Mouse (Mus musculus) embryo, embryonic 11 days (tissue): ENCODE measurements at regions not wholly inside any gene's neighbourhood (a gene's known extent, or its start where the extent isn't known, plus 50 kb on each side); places are given as distances from the start of the nearest gene placed in this dataset.

Source experiments
- DNase-seq: peaks from one replicate; pipeline ENCODE4 v3.0.0-alpha.2; 2015

DNA sequence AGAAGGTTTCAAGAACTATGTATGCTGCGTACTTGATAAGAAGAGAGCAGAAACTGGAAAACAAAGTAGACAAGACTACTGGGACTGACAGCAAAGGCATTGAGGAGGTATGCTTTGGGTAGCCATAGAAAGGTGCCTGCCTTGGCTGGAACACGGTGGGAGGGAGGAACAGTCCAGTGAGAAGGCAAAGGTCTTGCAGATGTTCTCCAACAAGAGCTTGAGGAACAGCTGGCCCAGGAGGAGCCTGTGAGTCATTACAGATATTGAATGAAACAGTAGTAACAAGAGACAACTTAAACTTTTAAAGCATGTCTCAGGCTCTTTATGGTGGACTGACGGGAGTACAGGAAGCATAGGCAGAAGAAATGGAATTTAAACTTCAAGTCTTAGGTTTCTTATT, 424.9 kb upstream of the Sphkap start:
- no peak for DNase-seq

DNA sequence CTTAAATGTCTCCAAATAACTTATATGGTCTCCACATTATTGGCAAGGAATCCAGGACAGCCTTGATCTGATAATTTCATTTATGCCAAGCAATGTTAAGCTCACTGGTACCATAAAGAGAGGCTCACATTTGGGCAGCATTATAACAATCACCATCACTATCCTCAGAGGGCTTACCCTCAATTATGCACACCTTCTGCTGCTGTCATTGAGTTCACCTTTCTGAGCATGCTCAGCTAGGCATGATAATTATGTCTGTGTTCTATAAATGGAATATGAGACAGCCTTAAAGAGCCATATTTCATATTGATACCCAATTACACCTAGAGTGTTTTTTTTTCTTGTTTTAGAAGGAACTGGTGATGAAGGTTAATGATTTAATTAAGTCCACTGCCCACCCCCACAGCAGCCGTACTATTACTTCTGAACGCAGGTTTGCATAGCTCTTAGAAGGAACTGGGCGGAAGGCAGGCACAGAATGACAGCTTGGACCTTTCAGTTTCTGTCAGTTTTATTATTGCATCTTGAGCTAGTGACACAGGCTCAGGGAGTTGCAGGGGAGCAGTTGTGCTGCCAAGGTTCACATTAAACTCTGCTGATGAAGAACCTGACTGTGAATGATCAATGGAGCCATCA, 424.0 kb upstream of the Sphkap start:
- DNase-seq, result no peak

DNA sequence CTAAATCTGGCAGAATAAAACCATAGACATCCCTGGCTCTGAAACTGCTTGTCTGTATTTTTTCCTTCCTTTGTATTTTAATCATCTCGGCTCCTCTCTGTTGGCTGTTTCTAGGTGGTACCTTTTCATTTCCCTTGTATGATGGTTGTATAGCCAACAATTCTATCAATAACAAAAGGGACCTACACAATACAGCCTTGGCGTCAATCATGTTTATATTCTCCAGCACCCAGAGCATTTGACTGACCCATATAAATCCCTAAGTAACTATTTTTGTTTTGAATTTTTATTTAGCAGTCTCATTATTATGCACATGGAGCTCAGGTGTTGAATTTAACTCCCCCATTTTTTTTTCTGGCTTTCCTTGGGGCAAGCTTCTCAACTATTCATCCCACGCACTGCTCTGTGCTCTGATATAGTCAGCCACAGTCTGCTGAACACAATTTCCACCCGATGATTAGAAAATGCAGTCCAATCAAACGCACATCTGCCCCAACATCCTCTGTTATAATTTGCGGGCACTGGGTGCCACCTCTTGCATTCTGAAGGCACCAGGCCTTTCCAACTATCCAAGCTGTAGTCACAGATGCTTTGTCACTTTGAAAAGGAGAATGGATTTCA, 422.1 kb upstream of the Sphkap start:
- DNase-seq, result no peak

DNA sequence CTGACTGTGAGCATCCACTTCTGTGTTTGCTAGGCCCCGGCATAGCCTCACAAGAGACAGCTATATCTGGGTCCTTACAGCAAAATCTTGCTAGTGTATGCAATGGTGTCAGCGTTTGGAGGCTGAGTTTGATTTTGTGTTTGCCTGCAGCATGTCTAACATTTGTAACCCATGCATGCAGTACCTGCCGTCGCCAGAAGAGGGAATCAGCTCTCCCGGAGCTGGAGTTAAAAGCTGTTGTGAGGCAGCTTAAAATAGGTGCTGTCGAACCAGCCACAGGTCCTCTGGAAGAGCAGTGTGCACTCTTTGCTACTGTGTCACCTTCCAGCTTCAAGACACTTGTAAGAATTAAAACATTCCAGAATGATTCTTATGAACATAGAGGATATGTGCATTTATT, 403.2 kb upstream of the Sphkap start:
- peak; percentile 37 for DNase-seq

DNA sequence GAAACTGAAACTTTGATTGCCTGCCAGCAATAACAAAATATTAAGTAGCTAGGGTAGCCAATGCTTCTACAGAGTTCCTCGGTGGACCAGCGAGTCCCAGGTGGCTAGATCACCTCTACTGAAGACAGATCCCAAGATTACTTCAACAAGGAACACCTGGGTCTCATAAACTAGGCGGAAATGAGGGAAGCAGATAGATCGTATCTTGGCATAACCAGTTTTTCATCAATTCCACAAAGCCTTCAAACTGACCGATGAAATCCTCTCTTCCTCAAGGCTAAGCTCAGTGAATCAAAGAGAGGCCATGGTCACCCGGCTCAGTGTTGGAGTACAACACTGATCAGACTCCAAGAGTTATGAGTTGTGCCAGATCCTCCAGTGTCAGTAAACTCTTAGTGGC, 400.4 kb upstream of the Sphkap start:
- DNase-seq, result no peak

DNA sequence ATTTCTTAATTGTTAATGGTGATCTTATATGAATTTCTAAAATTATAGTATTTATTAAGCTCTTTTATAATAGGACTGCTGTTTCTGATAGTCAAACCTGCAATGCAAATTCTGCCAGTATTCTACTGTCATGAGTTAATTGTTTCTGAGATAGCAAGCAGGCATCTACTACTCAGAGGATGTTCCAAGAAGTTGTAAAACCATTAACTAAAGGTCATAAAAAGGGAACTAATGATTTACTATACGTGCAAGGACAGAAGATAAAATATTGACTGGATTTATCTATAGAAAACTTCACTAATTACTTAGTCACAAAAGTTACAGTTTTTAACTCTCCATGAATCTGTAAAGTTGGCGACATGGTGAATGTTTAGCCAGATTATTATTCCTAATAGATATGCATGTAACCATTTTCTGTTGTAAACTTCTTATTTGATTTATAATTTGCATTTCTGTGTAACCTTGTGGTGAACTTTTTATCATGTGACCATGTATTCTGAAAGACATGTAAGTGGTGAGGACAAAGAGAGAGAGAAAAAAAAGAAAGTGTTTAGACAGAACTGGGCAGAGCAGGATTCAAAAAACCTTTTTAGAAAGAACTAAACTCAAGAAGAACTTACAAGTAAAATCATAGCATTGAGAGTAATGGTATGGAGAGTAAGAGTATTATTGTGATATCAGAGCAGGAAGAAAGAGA, 395.5 kb upstream of the Sphkap start:
- DNase-seq, result no peak

DNA sequence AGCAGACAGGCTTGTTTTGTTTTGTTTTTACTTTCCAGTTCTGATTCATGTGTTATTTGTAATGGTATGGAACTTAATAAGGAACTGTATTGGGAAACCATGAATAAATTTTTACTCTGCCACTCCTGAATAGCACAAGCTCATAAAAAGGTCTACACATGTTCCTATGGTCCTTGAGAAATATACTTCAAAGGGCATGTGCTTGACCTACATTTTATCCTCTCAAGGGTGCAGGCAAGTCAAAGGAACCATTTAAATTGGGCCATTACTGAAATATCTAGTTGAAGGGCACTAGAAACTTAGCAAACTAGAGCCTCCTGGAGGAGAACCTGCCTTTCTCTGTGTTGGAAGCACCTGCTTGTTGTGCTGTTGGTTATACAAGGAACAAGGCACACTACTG, 393.8 kb upstream of the Sphkap start:
- DNase-seq, result no peak

DNA sequence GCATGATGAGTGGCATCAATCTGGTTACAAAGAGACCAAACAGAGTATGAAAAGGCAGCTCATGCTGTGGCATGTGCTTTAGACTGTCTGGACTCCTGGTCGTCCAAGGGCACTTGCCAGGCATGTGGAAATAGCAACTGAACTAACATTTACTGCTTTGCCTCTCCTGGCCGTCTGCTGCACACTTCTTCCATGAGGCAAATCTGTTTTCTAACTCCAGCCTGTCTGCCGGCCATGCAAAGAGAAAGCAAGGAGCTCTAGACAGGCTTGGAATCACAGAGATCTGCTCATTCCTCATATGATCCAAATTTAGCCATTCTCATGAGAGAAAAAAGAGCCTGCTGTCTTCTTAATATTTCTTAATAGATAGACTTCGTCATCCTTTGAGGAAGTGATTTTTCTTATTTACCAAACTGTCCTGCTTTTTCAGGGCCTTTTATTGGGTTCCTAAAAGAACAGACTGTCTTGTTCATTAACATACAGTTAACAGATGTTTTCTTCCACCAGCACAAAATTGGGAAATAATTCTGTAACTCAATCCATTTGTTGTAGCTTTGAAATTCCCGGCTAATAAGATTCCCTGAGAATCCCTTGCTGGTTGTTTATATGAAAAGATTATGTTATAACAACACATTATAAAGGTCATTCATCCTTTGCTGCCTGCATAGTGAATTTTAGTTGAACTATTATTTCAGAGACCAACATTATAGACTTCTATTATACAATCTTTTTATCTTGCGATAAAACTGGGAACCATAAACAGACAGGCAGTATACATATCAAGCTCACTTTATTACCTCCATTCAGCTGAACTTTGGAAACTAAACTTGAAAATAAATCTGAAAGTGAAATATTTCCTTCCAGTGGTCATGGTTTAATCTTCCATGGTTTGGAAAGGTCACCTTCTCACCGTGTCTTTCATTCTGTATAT, 389.2 kb upstream of the Sphkap start:
- DNase-seq, result peak; percentile 1

DNA sequence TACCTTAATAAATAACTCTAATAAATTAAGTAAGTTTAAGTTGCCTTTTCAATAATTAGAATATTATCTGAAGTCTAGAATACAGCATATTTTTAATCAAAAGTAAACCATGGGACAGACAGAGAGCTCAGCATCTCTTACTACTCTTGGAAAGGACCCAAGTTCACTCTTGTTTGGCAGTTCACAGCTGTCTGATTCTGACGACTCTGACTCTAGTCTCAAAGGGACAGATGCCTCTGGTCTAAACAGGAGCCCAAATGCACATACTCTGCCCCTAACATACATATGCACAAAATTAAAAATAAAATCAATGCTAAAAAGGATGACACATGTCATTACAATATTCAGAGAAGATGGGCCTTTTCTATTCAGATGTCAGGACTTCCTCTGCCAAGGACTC, 369.2 kb upstream of the Sphkap start:
- DNase-seq, result no peak

DNA sequence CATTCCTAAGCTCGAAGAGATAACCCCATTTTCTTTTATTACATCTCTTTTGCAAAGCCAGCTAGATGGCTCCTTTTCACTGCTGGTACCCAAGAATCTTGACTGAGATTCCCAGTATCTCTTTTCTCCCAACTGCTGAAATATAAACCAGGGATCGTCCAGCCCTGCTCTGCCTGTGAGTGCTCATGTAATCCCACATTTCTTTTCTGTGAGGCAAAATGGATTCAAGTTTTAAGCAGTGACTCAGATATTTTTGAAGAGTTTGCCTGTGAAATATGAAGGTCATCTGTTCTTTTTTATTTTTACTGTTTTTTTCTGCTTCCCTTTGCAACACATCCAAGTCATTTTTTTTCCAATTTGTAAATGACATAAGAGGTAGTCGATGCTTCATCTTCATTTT, 363.2 kb upstream of the Sphkap start:
- DNase-seq, result no peak

DNA sequence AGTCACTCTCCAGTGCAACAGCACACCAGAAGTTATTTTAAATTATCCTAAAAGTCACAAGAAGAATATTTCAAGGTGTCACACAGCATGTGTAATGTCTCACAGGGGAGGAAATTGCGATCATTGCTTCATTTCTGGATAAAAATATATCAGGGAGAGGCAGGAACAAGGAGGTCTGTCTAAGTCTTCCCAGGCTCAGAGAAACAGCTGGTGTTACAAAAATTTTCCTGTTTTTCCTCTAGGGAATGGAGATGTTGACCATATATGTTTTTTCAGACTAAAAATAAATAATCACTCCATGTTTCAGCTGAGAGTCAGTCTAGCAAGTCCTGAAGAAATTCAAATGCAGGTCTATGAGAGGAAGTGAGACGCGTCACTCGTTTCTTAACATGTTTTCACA, 353.5 kb upstream of the Sphkap start:
- DNase-seq, result no peak

DNA sequence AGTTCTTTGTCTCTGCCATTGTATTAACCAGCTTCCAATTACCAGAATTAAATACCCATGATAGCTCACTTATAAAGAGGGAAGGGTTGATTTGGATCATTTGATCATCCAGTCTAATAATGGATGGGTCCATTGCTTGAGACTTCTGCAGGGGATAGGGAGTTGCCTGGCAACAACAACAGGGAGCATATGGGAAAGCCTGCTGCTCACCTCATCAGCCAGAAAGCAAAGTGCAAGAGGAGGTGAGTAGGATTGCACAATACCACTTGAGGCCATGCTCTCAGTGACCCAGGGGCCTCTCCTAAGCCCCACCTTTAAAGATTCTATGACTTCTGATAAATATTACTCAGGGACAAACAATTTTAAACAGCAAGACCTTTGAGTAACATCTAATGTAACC, 348.9 kb upstream of the Sphkap start:
- DNase-seq, result no peak

DNA sequence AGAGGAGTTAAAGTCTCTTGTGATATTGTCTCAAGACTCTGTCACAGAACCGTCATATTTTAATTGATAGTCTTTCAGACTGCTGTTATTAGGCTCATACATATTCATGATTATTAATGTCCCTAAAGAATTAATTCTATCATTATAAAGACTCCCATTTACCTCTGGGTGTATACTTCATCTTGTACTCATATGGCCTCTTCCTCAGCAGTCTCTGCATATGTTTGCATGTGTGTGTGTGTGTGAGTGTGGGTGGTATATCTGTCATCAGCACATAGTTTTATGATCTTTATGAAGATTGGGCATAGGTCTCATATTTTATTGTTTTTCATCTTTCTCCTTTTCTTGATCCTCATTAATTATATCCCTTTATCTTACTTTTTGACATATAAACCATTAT, 347.3 kb upstream of the Sphkap start:
- DNase-seq, result no peak

DNA sequence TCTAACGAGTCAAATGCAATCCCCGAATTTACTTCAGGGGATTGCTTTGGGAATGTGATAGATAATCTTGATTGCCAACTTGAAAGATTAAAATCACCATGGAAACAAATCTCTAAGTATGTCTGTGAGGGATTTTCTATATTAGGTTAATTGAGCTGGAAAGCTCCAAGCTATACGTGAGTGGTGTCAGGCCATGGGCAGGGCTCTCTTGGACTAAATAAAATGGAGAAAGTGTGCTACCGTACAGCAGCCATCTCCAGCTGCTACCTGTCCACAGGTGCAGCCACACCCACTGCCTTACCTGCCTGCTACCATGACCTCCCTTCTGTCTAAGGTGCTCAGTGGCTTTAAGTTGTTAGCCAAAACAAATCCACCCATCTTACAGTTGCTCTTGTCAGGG, 345.0 kb upstream of the Sphkap start:
- DNase-seq, result no peak

DNA sequence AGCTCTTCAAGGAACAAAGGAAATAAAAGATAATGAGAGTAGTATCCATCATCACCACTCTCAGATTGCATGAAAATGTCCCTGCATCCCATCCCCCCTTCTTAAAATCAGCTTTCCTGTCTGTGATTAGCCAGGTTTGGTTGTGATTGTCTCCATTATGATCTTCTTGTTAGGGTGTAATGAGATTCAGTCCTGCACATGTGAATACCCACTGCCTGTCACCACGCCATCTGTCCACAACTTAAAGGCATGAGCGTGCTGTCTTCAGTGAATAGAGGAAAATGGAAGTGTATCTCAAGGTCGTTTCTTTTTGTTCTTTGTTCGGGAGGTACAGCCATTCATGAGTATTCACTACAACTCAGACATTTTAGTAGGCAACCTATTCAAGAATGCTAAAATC, 341.0 kb upstream of the Sphkap start:
- peak; percentile 28 for DNase-seq

DNA sequence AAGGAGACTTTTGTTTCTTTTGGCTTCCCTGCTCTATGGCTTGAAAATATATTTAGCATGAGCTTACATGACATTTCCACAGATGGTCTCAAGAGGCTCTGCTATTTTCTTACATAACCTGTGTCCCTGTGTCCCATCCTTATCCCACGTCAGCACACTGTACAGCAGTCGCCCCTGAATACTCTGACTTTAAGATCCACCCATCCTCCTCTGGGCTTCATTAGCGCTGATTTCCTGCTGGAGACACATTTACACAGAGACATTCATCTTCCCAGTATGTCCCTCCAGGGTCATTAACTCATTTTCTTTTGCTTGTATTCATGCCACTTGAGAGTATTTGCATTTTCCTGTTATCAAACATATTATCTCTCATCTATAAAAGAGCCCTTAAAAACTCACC, 340.1 kb upstream of the Sphkap start:
- no peak for DNase-seq

DNA sequence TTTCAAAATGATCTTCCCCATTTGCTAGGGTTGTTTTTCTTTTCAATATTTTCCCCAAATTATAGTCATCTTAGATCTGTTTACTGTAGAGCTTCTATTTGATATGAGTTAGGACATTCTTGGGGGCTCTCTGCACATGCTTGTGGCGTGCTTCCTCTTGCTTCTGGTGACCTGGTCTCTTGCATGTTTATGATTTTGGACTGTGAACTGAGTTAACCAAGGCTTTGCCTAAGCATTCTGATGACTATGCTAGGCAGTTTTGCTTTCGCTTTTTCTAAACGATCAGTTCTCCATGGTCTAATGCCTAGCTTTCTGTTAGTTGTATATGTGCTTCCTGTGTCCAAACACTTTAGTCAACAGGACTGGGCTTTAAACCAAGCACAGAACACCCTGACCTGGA, 339.4 kb upstream of the Sphkap start:
- no peak for DNase-seq

DNA sequence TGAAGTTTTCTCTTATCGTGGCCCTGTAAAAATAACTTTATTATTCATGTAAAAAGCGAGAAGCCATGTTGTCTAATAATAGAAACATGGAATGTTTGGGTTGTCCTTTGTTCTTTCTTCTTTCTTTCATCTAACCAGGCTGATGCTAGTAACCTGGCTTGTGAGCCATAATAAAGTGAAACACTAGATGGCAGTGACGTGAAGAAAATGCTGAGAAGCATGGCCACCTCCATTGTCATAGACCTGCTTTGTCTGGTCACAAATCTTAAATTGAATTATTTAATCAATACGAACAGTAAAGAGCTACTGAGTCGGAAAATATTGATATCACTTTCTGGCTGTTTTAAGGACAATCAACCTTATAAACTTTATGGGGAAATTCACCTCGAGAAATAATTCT, 338.0 kb upstream of the Sphkap start:
- peak; percentile 75 for DNase-seq

DNA sequence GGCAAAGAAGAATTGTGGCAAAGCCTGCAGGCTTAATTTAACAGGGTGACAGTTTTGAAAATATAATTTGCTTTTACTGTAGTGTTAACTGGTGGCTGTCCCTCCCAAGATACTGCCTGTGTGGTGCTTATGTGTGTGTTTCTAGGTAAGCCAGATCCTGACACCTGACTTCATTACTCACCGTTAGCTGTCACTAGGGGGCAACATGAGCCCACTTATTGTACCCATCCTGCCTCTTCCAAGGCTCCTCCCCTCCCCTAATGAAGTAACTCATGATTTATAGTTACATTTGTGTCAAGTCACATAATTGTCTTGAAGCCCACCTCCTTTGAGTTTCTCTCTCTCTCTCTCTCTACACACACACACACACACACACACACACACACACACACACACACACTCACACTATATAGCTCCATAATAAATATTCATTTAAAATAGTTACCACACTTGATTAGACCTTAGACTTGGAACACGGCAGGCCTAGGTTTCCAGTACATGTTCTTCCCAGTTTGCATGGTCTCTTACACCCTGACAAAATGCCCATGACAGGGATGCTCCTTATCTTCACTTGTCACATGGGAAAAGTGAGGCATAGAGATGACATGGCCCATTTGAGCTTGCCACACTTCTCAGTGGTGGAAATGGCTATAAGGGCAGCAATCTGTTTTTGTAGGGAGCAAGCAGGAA, 328.6 kb upstream of the Sphkap start:
- peak; percentile 56 for DNase-seq

DNA sequence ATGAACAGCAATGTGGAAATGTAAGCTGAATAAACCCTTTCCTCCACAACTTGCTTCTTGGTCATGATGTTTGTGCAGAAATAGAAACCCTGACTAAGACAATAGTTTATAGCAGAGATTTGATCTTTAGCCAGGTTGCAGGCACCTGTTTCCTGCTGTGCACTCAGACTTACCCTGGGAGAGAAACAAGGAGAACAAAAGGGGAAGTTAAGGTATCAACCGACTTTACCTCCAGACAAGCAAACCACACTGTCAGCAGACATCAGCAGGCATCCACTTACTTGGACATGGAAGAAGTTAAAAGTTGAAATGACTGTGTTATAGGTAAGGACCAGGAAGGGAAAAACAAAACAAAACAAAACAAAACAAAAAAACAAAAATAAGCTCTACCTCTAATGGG, 323.7 kb upstream of the Sphkap start:
- DNase-seq, result no peak

DNA sequence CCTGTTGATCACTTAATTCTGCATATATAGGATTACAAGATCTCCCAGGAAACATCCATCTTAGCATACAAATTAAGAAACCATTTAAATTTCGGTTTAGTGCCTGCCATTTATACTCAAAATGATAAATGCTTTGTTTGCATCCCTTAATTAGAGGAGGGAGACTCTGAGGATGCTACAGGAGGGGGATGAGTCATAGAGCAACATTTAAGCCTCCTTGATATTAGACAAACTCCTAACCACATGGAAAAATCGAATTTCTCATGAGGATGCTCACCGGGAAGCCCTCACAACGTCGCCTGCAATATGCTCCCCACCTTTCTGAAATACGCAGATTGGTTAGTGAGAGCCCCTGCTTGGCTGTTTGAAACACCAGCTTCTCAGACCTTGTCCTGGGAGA, 320.8 kb upstream of the Sphkap start:
- DNase-seq, result no peak

DNA sequence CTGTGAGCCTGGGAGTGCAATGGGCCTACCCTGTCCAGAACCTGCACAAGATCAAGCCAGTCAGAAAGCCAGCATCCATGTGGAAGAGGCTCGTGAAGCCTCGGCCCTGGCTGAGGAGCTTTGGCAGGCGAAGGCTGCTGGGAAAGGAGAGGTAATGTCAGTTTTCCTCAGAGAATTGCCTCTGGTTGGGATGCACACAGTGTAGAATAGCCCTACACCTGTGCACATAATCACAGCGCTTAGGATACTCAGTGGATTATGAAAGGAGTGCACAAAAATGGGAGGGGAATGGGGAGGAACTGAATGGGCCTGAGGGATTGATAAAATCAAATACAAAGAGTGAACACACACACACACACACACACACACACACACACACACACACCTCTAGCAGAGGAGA, 319.9 kb upstream of the Sphkap start:
- DNase-seq, result no peak

DNA sequence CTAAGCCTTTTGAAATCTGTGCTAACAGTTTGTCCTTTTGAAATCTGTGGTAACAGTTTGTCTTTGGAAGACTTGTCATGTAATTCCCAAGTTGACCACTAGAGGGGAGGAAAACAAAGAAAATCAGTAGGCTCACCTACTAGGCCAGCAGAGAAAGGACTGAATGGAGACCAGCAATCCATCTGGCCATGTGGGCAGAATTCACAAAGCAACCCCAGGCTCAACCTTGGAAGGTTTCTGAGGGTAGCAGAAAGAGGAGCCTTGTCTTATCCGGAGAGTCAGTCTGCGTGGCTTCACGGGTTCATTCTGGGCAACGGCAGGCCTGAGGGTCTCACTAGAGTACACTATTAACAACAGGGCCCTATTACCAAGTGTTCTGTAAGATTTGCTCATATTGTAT, 319.2 kb upstream of the Sphkap start:
- DNase-seq, result peak; percentile 79
